Comparison of ENCODE assay signal across 7 mouse cellular contexts in genomic region chr11:49876948-49877817, GRCm38 (mm10). TPM values are rescaled to one million over a fixed set of nuclear protein-coding genes. Genes with fewer than 3 reads are reported as not detected.
DNase-seq lines count a peak whose midpoint lies in the region; ATAC-seq lines count a peak whose summit lies in the region.

No protein-coding gene starts in this region.

- peak; percentile 65 for DNase-seq in cerebellum, adult 9-10 months
- no peak for DNase-seq in gastrocnemius, adult 18-20 months (ENCODE audit: low spot score)
- no peak for DNase-seq in urinary bladder, postnatal 4 days (ENCODE audit: low spot score in 2 of 2)

- H3K9ac ChIP-seq in midbrain, embryonic 13.5 days (replicated peaks): no peak overlapping the region
- no peak overlapping the region for H3K9ac ChIP-seq in midbrain, embryonic 16.5 days (ENCODE audit: low read depth, low read length)
- H3K9ac ChIP-seq in heart, embryonic 13.5 days: peak overlapping the region; percentile 56

- peaks cover 6% of the 10 kb centered on the region; the same call in 1 of the 2 replicates for H3K4me1 ChIP-seq in midbrain, embryonic 13.5 days (replicated peaks)
- H3K4me1 ChIP-seq in midbrain, embryonic 16.5 days (ENCODE audit: control insufficient read depth, insufficient read depth, low read length): no peaks in the 10 kb centered on the region
- H3K4me1 ChIP-seq in heart, embryonic 13.5 days: peaks cover 46% of the 10 kb centered on the region

- ATAC-seq in midbrain, embryonic 13.5 days: no peak
- ATAC-seq in midbrain, embryonic 16.5 days: no peak
- ATAC-seq in heart, embryonic 13.5 days (ENCODE audit: extremely low read depth, insufficient number of reproducible peaks, low FRiP score, low TSS enrichment): peak; percentile 68
- peak; percentile 42 for ATAC-seq in megakaryocyte progenitor cell, adult 5-6 weeks (replicated peaks; ENCODE audit: poor library complexity)

- H3K9me3 ChIP-seq in midbrain, embryonic 13.5 days: no peaks in the 10 kb centered on the region
- no peaks in the 10 kb centered on the region for H3K9me3 ChIP-seq in midbrain, embryonic 16.5 days (replicated peaks; ENCODE audit: control insufficient read depth, low read length, poor library complexity, severe bottlenecking)
- no peaks in the 10 kb centered on the region for H3K9me3 ChIP-seq in heart, embryonic 13.5 days

- 94% methylated on average over 8 of the region's 8 CpGs for WGBS in midbrain, embryonic 13.5 days
- 86% methylated on average over 8 of the region's 8 CpGs for WGBS in midbrain, embryonic 16.5 days
- WGBS in heart, embryonic 13.5 days: 58% methylated on average over 8 of the region's 8 CpGs

- peak overlapping the region; percentile 44; the same call in 1 of the 2 replicates for H3K27ac ChIP-seq in midbrain, embryonic 13.5 days
- no peak overlapping the region for H3K27ac ChIP-seq in midbrain, embryonic 16.5 days (ENCODE audit: low read length)
- H3K27ac ChIP-seq in heart, embryonic 13.5 days (replicated peaks): peak overlapping the region; percentile 86

- no peak overlapping the region for H3K4me3 ChIP-seq in midbrain, embryonic 13.5 days (replicated peaks)
- H3K4me3 ChIP-seq in midbrain, embryonic 16.5 days (ENCODE audit: low read depth, low read length): no peak overlapping the region
- H3K4me3 ChIP-seq in heart, embryonic 13.5 days: no peak overlapping the region

- H3K27me3 ChIP-seq in midbrain, embryonic 13.5 days: no peaks in the 10 kb centered on the region
- H3K27me3 ChIP-seq in midbrain, embryonic 16.5 days (ENCODE audit: control insufficient read depth, insufficient read depth, low read depth, low read length): no peaks in the 10 kb centered on the region
- H3K27me3 ChIP-seq in heart, embryonic 13.5 days (replicated peaks): no peaks in the 10 kb centered on the region

- H3K4me2 ChIP-seq in midbrain, embryonic 13.5 days (replicated peaks): no peak overlapping the region
- H3K4me2 ChIP-seq in midbrain, embryonic 16.5 days (ENCODE audit: low read length): no peak overlapping the region
- no peak overlapping the region; the same call in 1 of the 2 replicates for H3K4me2 ChIP-seq in heart, embryonic 13.5 days

- H3K36me3 ChIP-seq in midbrain, embryonic 13.5 days: peaks cover 66% of the 10 kb centered on the region
- H3K36me3 ChIP-seq in midbrain, embryonic 16.5 days (ENCODE audit: control insufficient read depth, insufficient read depth, low read length): peaks cover 14% of the 10 kb centered on the region
- peaks cover 58% of the 10 kb centered on the region for H3K36me3 ChIP-seq in heart, embryonic 13.5 days

RNA-seq across cellular contexts. Expression of gene Rasgef1c, which starts 24.5 kb away (rescaled TPM):
- polyA plus RNA-seq in midbrain, embryonic 13.5 days (2015; fragmentation: Nextera tagmentation; extraction: Ambion mirVana): 8.2 and 9.5 TPM in 2 replicates
- 33.8 and 34.2 TPM in 2 replicates for polyA plus RNA-seq in midbrain, embryonic 16.5 days (2015; fragmentation: Nextera tagmentation; extraction: Ambion mirVana)
- polyA plus RNA-seq in heart, embryonic 13.5 days (2015; fragmentation: Nextera tagmentation; extraction: Ambion mirVana): not detected in 2 replicates
- 0.15 and 0.17 TPM in 2 replicates for total RNA-seq in megakaryocyte progenitor cell, adult 5-6 weeks (2015)
- total RNA-seq in megakaryocyte progenitor cell, adult 5-6 weeks (2017): 0.12 and 0.30 TPM in 2 replicates
- under 1 TPM; 0.14 to 0.33 TPM for total RNA-seq in gastrocnemius, adult 18-20 months (2021)

RNA-seq across cellular contexts. Expression of gene Mapk9, which starts 30.6 kb away (rescaled TPM):
- polyA plus RNA-seq in midbrain, embryonic 13.5 days (2015; fragmentation: Nextera tagmentation; extraction: Ambion mirVana): 43.5 and 49.1 TPM in 2 replicates
- 64.2 and 71.4 TPM in 2 replicates for polyA plus RNA-seq in midbrain, embryonic 16.5 days (2015; fragmentation: Nextera tagmentation; extraction: Ambion mirVana)
- polyA plus RNA-seq in heart, embryonic 13.5 days (2015; fragmentation: Nextera tagmentation; extraction: Ambion mirVana): 23.7 and 29.1 TPM in 2 replicates
- 32.9 and 40.2 TPM in 2 replicates for total RNA-seq in megakaryocyte progenitor cell, adult 5-6 weeks (2015)
- 31.1 and 56.3 TPM in 2 replicates for total RNA-seq in megakaryocyte progenitor cell, adult 5-6 weeks (2017)
- 10 to 100 TPM; 51.3 to 52.6 TPM for total RNA-seq in gastrocnemius, adult 18-20 months (2021)

Comparison
In these comparisons a context has a peak if more than half of its experiments do, and no peak if none do; other contexts are left out.
1. ATAC-seq: peak in heart, embryonic 13.5 days (single experiment) and megakaryocyte progenitor cell, adult 5-6 weeks (single experiment); none in midbrain, embryonic 13.5 days (single experiment) and midbrain, embryonic 16.5 days (single experiment).